Mouse (Mus musculus) liver, postnatal 0 days (tissue): Measurements from ENCODE around the gene Lemd2. TPM values are rescaled to one million over a fixed set of nuclear protein-coding genes. Genes with fewer than 3 reads are reported as not detected.
A peak's percentile ranks its signal among the peaks of the same experiment; 100 is the strongest.

Source experiments
- ATAC-seq: fragments of 200-750 bp; cut with Nextera tagmentation; 2 replicates; pipeline ENCODE4 v1.8.0; 2017; ENCODE audit warnings: mild to moderate bottlenecking, moderate library complexity
- DNase-seq: peaks from one replicate; pipeline ENCODE4 v3.0.0-alpha.2; 2016
- H3K27ac ChIP-seq: fragments of 300-500 bp; sonication (generic); 2 replicates; pipeline ENCODE4 v1.5.1; 2014; ENCODE audit warnings: antibody characterized with exemption, moderate library complexity, mild to moderate bottlenecking, low read depth
- H3K27me3 ChIP-seq: fragments of 300-500 bp; sonication (generic); 2 replicates; pipeline ENCODE4 v1.6.1; 2014; ENCODE audit warnings: low read length, control low read depth, mixed read lengths; ENCODE audit not compliant: insufficient read depth
- H3K36me3 ChIP-seq: fragments of 300-500 bp; sonication (generic); replicated peaks from 2 replicates; pipeline ENCODE4 v1.6.1; 2014; ENCODE audit warnings: mild to moderate bottlenecking, control low read depth, low read length, moderate library complexity, mixed read lengths; ENCODE audit not compliant: insufficient read depth
- H3K4me1 ChIP-seq: fragments of 300-500 bp; sonication (generic); 2 replicates; pipeline ENCODE4 v1.6.1; 2014; ENCODE audit warnings: antibody characterized with exemption, mild to moderate bottlenecking, control low read depth; ENCODE audit not compliant: insufficient read depth
- H3K4me2 ChIP-seq: fragments of 300-500 bp; sonication (generic); 2 replicates; pipeline ENCODE4 v1.6.1; 2014; ENCODE audit warnings: low read depth, mild to moderate bottlenecking, low read length, moderate library complexity, mixed read lengths
- H3K4me3 ChIP-seq: fragments of 300-500 bp; sonication (generic); 2 replicates; pipeline ENCODE4 v1.5.1; 2014; ENCODE audit warnings: low read depth, low read length
- H3K9ac ChIP-seq: fragments of 300-500 bp; sonication (generic); replicated peaks from 2 replicates; pipeline ENCODE4 v1.6.1; 2014; ENCODE audit warnings: mild to moderate bottlenecking, moderate library complexity
- H3K9me3 ChIP-seq: fragments of 300-500 bp; sonication (generic); 2 replicates; pipeline ENCODE4 v1.6.1; 2016; ENCODE audit warnings: mild to moderate bottlenecking, control low read depth, low read length, mixed read lengths
- CTCF ChIP-seq: sonication (generic); IDR thresholded peaks from 2 replicates; pipeline ENCODE4 v1.5.1; 2016; ENCODE audit warnings: antibody characterized with exemption, low read depth
- EP300 ChIP-seq: IDR thresholded peaks from 2 replicates; pipeline ENCODE4 v1.6.1; 2016; ENCODE audit warnings: antibody characterized with exemption, low read depth, mild to moderate bottlenecking
- WGBS: fragments of 180-500 bp; shearing (Covaris S2); extraction: QIAGEN DNeasy Blood & Tissue Kit; methylation state at CpG from one replicate; pipeline ENCODE4 v1.1.7; 2014; ENCODE audit not compliant: insufficient replicate concordance; 5-methylcytosine and 5-hydroxymethylcytosine counted together
- polyA plus RNA-seq: library from polyadenylated mRNA; unstranded; fragments of >200 nt; fragmentation: Nextera tagmentation; extraction: Ambion mirVana; gene quantifications from 2 replicates; pipeline ENCODE4 v1.2.1, GENCODE M21; 2015

Lemd2 gene
- polyA plus RNA-seq, 1 experiment from 2014 or later, result 4.7 TPM

- Histone ChIP-seq H3K9me3 (no peaks in the 10 kb centered on the region), H3K4me3 (no peak overlapping the region), H3K27me3 (no peaks in the 10 kb centered on the region), H3K4me2 (no peak overlapping the region), H3K9ac (no peak overlapping the region), H3K27ac (no peak overlapping the region), H3K36me3 (no peaks in the 10 kb centered on the region), H3K4me1 (peaks cover 4% of the 10 kb centered on the region; the same call in 1 of the 2 replicates)
- TF ChIP-seq EP300 (no peak), CTCF (no peak)
- DNase-seq, result no peak
- WGBS, result 83% methylated on average over 9 of the region's 9 CpGs
- no peak for ATAC-seq
Observed at GRCm38 (mm10) chr17:27178019-27178418, 26.2 kb downstream of the Lemd2 start.

DNA sequence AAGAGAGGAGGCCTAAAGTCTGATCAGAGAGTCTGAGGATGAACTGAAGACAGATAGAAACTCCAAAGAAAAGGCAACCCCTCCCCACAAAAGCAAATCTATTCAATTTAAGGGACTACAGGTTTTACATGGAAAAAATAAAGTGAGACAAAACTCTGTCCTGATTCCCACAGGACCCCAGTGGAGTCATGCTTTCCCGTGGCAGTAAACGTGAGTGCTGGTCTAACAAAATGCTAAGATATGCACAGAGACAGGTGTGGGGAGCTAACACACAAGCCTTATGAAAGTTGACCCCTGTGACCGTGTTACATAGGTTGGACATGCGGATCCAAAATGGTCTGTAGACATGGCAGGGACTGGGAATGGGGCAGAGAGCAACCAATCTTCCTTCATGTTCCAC is 27.5 kb downstream of the Lemd2 start:
- no peaks in the 10 kb centered on the region for H3K36me3 ChIP-seq
- no peaks in the 10 kb centered on the region for H3K9me3 ChIP-seq
- ATAC-seq (no peak), DNase-seq (no peak)
- H3K4me2 ChIP-seq, result no peak overlapping the region
- no peak overlapping the region for H3K4me3 ChIP-seq
- no peaks in the 10 kb centered on the region for H3K27me3 ChIP-seq
- WGBS, result 85% methylated on average over 4 of the region's 4 CpGs
- no peak overlapping the region for H3K9ac ChIP-seq
- H3K4me1 ChIP-seq, result peaks cover 4% of the 10 kb centered on the region; the same call in 1 of the 2 replicates
- TF ChIP-seq CTCF, result no peak
- TF ChIP-seq EP300, result no peak
- H3K27ac ChIP-seq, result no peak overlapping the region

- Histone ChIP-seq H3K4me3 (no peak overlapping the region), H3K36me3 (no peaks in the 10 kb centered on the region), H3K9ac (no peak overlapping the region), H3K9me3 (no peaks in the 10 kb centered on the region), H3K27ac (no peak overlapping the region), H3K27me3 (no peaks in the 10 kb centered on the region), H3K4me2 (no peak overlapping the region), H3K4me1 (peaks cover 4% of the 10 kb centered on the region; the same call in 1 of the 2 replicates)
- ATAC-seq (no peak), DNase-seq (no peak)
- TF ChIP-seq EP300 (no peak), CTCF (no peak)
- 67% methylated on average over 3 of the region's 3 CpGs for WGBS
Observed at GRCm38 (mm10) chr17:27176287-27176686, 28.0 kb downstream of the Lemd2 start.

DNA sequence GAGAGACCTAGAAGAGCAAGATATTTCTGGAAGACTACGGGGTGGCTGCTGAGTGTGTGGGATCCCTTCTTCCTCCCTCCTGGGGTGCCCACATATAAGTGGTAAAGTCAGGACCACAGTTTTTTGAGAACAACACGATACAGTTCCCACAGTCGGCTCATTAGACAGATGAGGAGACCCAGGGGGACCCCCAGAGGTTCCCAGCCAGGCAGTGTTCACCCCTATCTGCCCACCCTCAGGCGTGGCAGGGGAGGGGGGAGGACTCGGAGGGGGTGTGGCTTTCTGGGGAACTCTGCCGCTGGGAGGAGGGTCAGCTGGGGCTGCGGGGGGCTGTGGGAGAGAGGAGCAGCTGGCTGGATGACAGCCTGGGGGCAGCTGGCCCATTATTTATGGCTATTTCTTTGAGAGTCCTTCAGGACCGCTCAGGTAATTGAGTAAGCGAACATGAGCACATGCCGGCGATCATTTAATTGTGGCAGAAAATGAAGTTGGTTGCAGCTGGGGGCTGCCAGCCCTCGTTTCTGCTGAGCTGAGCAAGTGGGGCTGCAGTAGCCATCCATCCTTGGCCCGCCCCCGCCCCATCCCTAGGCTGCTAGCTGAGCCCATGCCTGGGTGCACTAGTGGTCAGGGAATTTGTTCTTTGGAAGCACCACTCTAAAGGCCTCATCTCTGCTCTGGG is 28.9 kb downstream of the Lemd2 start:
- DNase-seq (no peak), ATAC-seq (no peak)
- WGBS, result 43% methylated on average over 14 of the region's 14 CpGs
- H3K27ac ChIP-seq, result no peak overlapping the region
- H3K4me2 ChIP-seq, result no peak overlapping the region
- peaks cover 4% of the 10 kb centered on the region; the same call in 1 of the 2 replicates for H3K4me1 ChIP-seq
- no peak overlapping the region for H3K4me3 ChIP-seq
- H3K9me3 ChIP-seq, result no peaks in the 10 kb centered on the region
- no peaks in the 10 kb centered on the region for H3K36me3 ChIP-seq
- H3K27me3 ChIP-seq, result no peaks in the 10 kb centered on the region
- TF ChIP-seq EP300 (no peak), CTCF (no peak)
- H3K9ac ChIP-seq, result no peak overlapping the region

- H3K4me2 ChIP-seq, result no peak overlapping the region
- H3K9ac ChIP-seq, result no peak overlapping the region
- no peak for ATAC-seq
- H3K4me1 ChIP-seq, result peaks cover 4% of the 10 kb centered on the region; the same call in 1 of the 2 replicates
- no peaks in the 10 kb centered on the region for H3K9me3 ChIP-seq
- no peak overlapping the region for H3K4me3 ChIP-seq
- DNase-seq, result no peak
- peak overlapping the region; percentile 39; the same call in 1 of the 2 replicates for H3K27ac ChIP-seq
- no peaks in the 10 kb centered on the region for H3K27me3 ChIP-seq
- H3K36me3 ChIP-seq, result no peaks in the 10 kb centered on the region
- 34% methylated on average over 3 of the region's 3 CpGs for WGBS
- TF ChIP-seq EP300 (no peak), CTCF (no peak)
Observed at GRCm38 (mm10) chr17:27173715-27174114, 30.6 kb downstream of the Lemd2 start.

DNA sequence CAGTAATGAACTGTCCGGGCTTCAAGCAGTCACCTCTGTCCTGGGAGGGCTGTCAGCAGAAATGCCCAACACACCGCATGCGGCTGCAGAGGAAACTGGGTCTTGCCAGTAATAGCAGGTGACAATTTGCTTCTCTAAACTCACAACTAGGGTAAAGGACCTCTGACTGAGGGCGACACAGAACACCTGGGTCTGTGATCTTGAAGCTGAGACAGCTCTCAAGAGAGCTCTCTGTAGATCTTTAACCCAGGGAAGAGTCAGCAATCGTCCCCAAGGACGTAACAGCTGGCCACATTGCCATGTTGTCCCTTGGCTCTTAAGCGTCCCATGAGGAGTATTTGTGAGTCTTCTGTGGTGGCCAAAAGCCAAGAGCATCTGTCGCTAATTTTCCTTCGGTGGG is 31.8 kb downstream of the Lemd2 start:
- no peak for DNase-seq
- H3K4me1 ChIP-seq, result peaks cover 4% of the 10 kb centered on the region; the same call in 1 of the 2 replicates
- no peak overlapping the region for H3K27ac ChIP-seq
- H3K27me3 ChIP-seq, result no peaks in the 10 kb centered on the region
- no peak overlapping the region for H3K9ac ChIP-seq
- H3K4me3 ChIP-seq, result no peak overlapping the region
- H3K36me3 ChIP-seq, result no peaks in the 10 kb centered on the region
- 71% methylated on average over 9 of the region's 9 CpGs for WGBS
- H3K9me3 ChIP-seq, result no peaks in the 10 kb centered on the region
- no peak for TF ChIP-seq EP300
- TF ChIP-seq CTCF, result no peak
- no peak for ATAC-seq
- no peak overlapping the region for H3K4me2 ChIP-seq
